22 mouse cellular contexts compared by ENCODE assay signal in genomic region chr19:53395805-53396204, GRCm38 (mm10). TPM values are rescaled to one million over a fixed set of nuclear protein-coding genes. Genes with fewer than 3 reads are reported as not detected.
DNase-seq lines count a peak whose midpoint lies in the region; ATAC-seq lines count a peak whose summit lies in the region.
"Not testable (repeated sequence)": the region's sequence is repeated elsewhere in the genome, so short reads cannot be mapped to it uniquely, and the experiment has no call there.
"Had no signal": no experiment of that assay in that cellular context is flagged by ENCODE, and none has a peak within 500 bp of the region (broad histone marks: within the 10 kb centered on the region; RNA-seq: fewer than 3 reads in every experiment).

No protein-coding gene starts in this region.

- WGBS in heart, embryonic 10.5 days, result 56% methylated on average over 5 of the region's 5 CpGs
- 35% methylated on average over 5 of the region's 5 CpGs for WGBS in hindbrain, embryonic 13.5 days

- H3K4me1 ChIP-seq in heart, embryonic 10.5 days; hindbrain, embryonic 13.5 days (replicated peaks): not testable (repeated sequence)

- not testable (repeated sequence) for H3K4me2 ChIP-seq in hindbrain, embryonic 13.5 days

- peak overlapping the region; percentile 11; the same call in 1 of the 2 replicates for H3K9ac ChIP-seq in hindbrain, embryonic 13.5 days

- H3K27me3 ChIP-seq in heart, embryonic 10.5 days (ENCODE audit: insufficient read depth, poor library complexity, severe bottlenecking); hindbrain, embryonic 13.5 days; splenic B cell, adult 2 months (ENCODE audit: control insufficient read depth, insufficient read depth, low read length, poor library complexity, severe bottlenecking): not testable (repeated sequence)

- peak; percentile 32 for DNase-seq in A20 (ENCODE audit: low read depth, low spot score)
- DNase-seq in CD4-positive helper T cell, adult 2 months (ENCODE audit: low read depth, low spot score), result peak; percentile 36
- peak; percentile 17 for DNase-seq in cerebellum, adult 11 months
- DNase-seq in cerebellum, adult 9-11 months, result peak; percentile 33
- DNase-seq in heart, embryonic 10.5 days (ENCODE audit: low spot score), result peak; percentile 66
- peak; percentile 55 for DNase-seq in splenic B cell, adult 2 months (ENCODE audit: low read depth, low spot score)

- H3K9me3 ChIP-seq in heart, embryonic 10.5 days; hindbrain, embryonic 13.5 days: not testable (repeated sequence)

- H3K27ac ChIP-seq in heart, embryonic 10.5 days; hindbrain, embryonic 13.5 days: not testable (repeated sequence)

- H3K36me3 ChIP-seq in heart, embryonic 10.5 days; hindbrain, embryonic 13.5 days; splenic B cell, adult 2 months (ENCODE audit: control insufficient read depth, insufficient read depth, low read length, poor library complexity, severe bottlenecking): not testable (repeated sequence)

- ATAC-seq in hindbrain, embryonic 13.5 days (ENCODE audit: low FRiP score), result not testable (repeated sequence)
- ATAC-seq in megakaryocyte, adult 5-6 weeks (ENCODE audit: poor library complexity, severe bottlenecking), result peak; percentile 35; the same call in 1 of the 2 replicates

- not testable (repeated sequence) for H3K4me3 ChIP-seq in heart, embryonic 10.5 days; hindbrain, embryonic 13.5 days

RNA-seq across cellular contexts. Expression of gene Smndc1, which starts 5.4 kb away (rescaled TPM):
- polyA plus RNA-seq in heart, embryonic 10.5 days (2016; fragmentation: Nextera tagmentation; extraction: Ambion mirVana), result 27.6 and 31.7 TPM in 2 replicates
- polyA plus RNA-seq in hindbrain, embryonic 13.5 days (2015; fragmentation: Nextera tagmentation; extraction: Ambion mirVana), result 38.7 and 41.6 TPM in 2 replicates
- total RNA-seq in megakaryocyte, adult 5-6 weeks (2015), result 49.3 and 68.2 TPM in 2 replicates
- 22.2 and 26.3 TPM in 2 replicates for total RNA-seq in megakaryocyte, adult 5-6 weeks (2017)

RNA-seq across cellular contexts. Expression of gene Gm10197, which starts 24.2 kb away (rescaled TPM):
- not detected in 2 replicates for polyA plus RNA-seq in heart, embryonic 10.5 days (2016; fragmentation: Nextera tagmentation; extraction: Ambion mirVana)
- polyA plus RNA-seq in hindbrain, embryonic 13.5 days (2015; fragmentation: Nextera tagmentation; extraction: Ambion mirVana), result not detected in 2 replicates
- total RNA-seq in megakaryocyte, adult 5-6 weeks (2015), result not detected in 2 replicates
- not detected in 2 replicates for total RNA-seq in megakaryocyte, adult 5-6 weeks (2017)
- total RNA-seq: adrenal gland, adult 18-20 months; adrenal gland, adult 8-10 months; adrenal gland, postnatal 14 days; adrenal gland, postnatal 36 days; common myeloid progenitor, adult 5-6 weeks had no signal
- polyA plus RNA-seq: activated CD4-positive, CD25-positive, alpha-beta regulatory T cell, adult 4 months; embryonic facial prominence, embryonic 11.5 days; embryonic facial prominence, embryonic 13.5 days; embryonic facial prominence, embryonic 15.5 days; erythroblast, embryonic 14.5 days; forebrain, embryonic 10.5 days; forebrain, embryonic 16.5 days; frontal cortex, adult 2 months; G1E had no signal
